Mouse (Mus musculus) forebrain, embryonic 12.5 days (tissue): ENCODE results near the gene Pak4. TPM values are rescaled to one million over a fixed set of nuclear protein-coding genes. Genes with fewer than 3 reads are reported as not detected.

Experiments used
- ATAC-seq: fragments of 200-750 bp; cut with Nextera tagmentation; 2 replicates; pipeline ENCODE4 v1.8.0; 2017; ENCODE audit warnings: moderate TSS enrichment; ENCODE audit not compliant: low FRiP score
- H3K27ac ChIP-seq: fragments of 300-500 bp; sonication (generic); 2 replicates; pipeline ENCODE4 v1.5.1; 2016; ENCODE audit warnings: mild to moderate bottlenecking
- H3K27me3 ChIP-seq: fragments of 300-500 bp; sonication (generic); 2 replicates; pipeline ENCODE4 v1.6.1; 2016; ENCODE audit warnings: mild to moderate bottlenecking
- H3K36me3 ChIP-seq: fragments of 300-500 bp; sonication (generic); replicated peaks from 2 replicates; pipeline ENCODE4 v1.6.1; 2016; ENCODE audit warnings: mild to moderate bottlenecking
- H3K4me1 ChIP-seq: fragments of 300-500 bp; sonication (generic); 2 replicates; pipeline ENCODE4 v1.6.1; 2016
- H3K4me2 ChIP-seq: fragments of 300-500 bp; sonication (generic); 2 replicates; pipeline ENCODE4 v1.6.1; 2016; ENCODE audit warnings: mild to moderate bottlenecking, moderate library complexity
- H3K4me3 ChIP-seq: fragments of 300-500 bp; sonication (generic); replicated peaks from 2 replicates; pipeline ENCODE4 v1.5.1; 2016; ENCODE audit warnings: mild to moderate bottlenecking
- H3K9ac ChIP-seq: fragments of 300-500 bp; sonication (generic); 2 replicates; pipeline ENCODE4 v1.6.1; 2016; ENCODE audit warnings: mild to moderate bottlenecking
- H3K9me3 ChIP-seq: fragments of 300-500 bp; sonication (generic); 2 replicates; pipeline ENCODE4 v1.6.1; 2016
- WGBS: fragments of 180-500 bp; shearing (Covaris S2); methylation state at CpG from one replicate; pipeline ENCODE4 v1.1.7; 2016; 5-methylcytosine and 5-hydroxymethylcytosine counted together
- polyA plus RNA-seq: library from polyadenylated mRNA; unstranded; fragments of >200 nt; fragmentation: Nextera tagmentation; extraction: Ambion mirVana; gene quantifications from 2 replicates; pipeline ENCODE4 v1.2.1, GENCODE M21; 2016

Pak4 gene
- polyA plus RNA-seq, 1 experiment from 2014 or later: 41.0 TPM

GRCm38 (mm10) chr7:28603136-28603535 lies 5.2 kb upstream of the Pak4 start:
- no peaks in the 10 kb centered on the region for H3K4me1 ChIP-seq
- no peak overlapping the region for H3K4me2 ChIP-seq
- no peak overlapping the region for H3K27ac ChIP-seq
- H3K9me3 ChIP-seq: no peaks in the 10 kb centered on the region
- no peak overlapping the region for H3K9ac ChIP-seq
- ATAC-seq: no peak
- no peaks in the 10 kb centered on the region for H3K36me3 ChIP-seq
- 78% methylated on average over 5 of the region's 5 CpGs for WGBS
- no peak overlapping the region for H3K4me3 ChIP-seq
- H3K27me3 ChIP-seq: peaks cover 4% of the 10 kb centered on the region; the same call in 1 of the 2 replicates

- Histone ChIP-seq H3K36me3 (no peaks in the 10 kb centered on the region), H3K9ac (no peak overlapping the region), H3K27me3 (peaks cover 4% of the 10 kb centered on the region; the same call in 1 of the 2 replicates), H3K4me2 (no peak overlapping the region), H3K4me1 (peaks cover 9% of the 10 kb centered on the region), H3K9me3 (no peaks in the 10 kb centered on the region), H3K27ac (no peak overlapping the region), H3K4me3 (no peak overlapping the region)
- no peak for ATAC-seq
- 32% methylated on average over 7 of the region's 7 CpGs for WGBS
Measured at GRCm38 (mm10) chr7:28601668-28602067, 3.7 kb upstream of the Pak4 start.

- ATAC-seq: no peak
- WGBS: 14% methylated on average over 11 of the region's 11 CpGs
- Histone ChIP-seq H3K9me3 (no peaks in the 10 kb centered on the region), H3K4me3 (no peak overlapping the region), H3K9ac (no peak overlapping the region), H3K27ac (no peak overlapping the region), H3K4me1 (peaks cover 15% of the 10 kb centered on the region), H3K4me2 (no peak overlapping the region), H3K27me3 (peaks cover 4% of the 10 kb centered on the region; the same call in 1 of the 2 replicates), H3K36me3 (no peaks in the 10 kb centered on the region)
Measured at GRCm38 (mm10) chr7:28601029-28601428, 3.0 kb upstream of the Pak4 start.

GRCm38 (mm10) chr7:28598951-28599350 lies 966 bp upstream of the Pak4 start:
- no peaks in the 10 kb centered on the region for H3K27me3 ChIP-seq
- H3K4me2 ChIP-seq: no peak overlapping the region
- peaks cover 24% of the 10 kb centered on the region for H3K4me1 ChIP-seq
- no peak for ATAC-seq
- no peak overlapping the region for H3K4me3 ChIP-seq
- H3K9ac ChIP-seq: no peak overlapping the region
- H3K9me3 ChIP-seq: no peaks in the 10 kb centered on the region
- H3K27ac ChIP-seq: 0 out of 2 replicates have a peak overlapping the region, but pooled peaks have one; percentile 15
- 70% methylated on average over 2 of the region's 2 CpGs for WGBS
- no peaks in the 10 kb centered on the region; the same call in 1 of the 2 replicates for H3K36me3 ChIP-seq

- Histone ChIP-seq H3K9me3 (no peaks in the 10 kb centered on the region), H3K36me3 (no peaks in the 10 kb centered on the region; the same call in 1 of the 2 replicates), H3K27me3 (no peaks in the 10 kb centered on the region), H3K4me3 (peak overlapping the region; percentile 68), H3K27ac (peak overlapping the region; percentile 86), H3K4me1 (peaks cover 34% of the 10 kb centered on the region), H3K4me2 (peak overlapping the region; percentile 83), H3K9ac (peak overlapping the region; percentile 79)
- 12% methylated on average over 9 of the region's 9 CpGs for WGBS
- ATAC-seq: no peak
Measured at GRCm38 (mm10) chr7:28597277-28597570, 761 bp downstream of the Pak4 start.

GRCm38 (mm10) chr7:28596436-28597276 lies 1.3 kb downstream of the Pak4 start:
- no peaks in the 10 kb centered on the region for H3K27me3 ChIP-seq
- H3K27ac ChIP-seq: peak overlapping the region; percentile 86
- peak overlapping the region; percentile 68 for H3K4me3 ChIP-seq
- no peaks in the 10 kb centered on the region for H3K9me3 ChIP-seq
- WGBS: 38% methylated on average over 20 of the region's 20 CpGs
- H3K9ac ChIP-seq: peak overlapping the region; percentile 79
- peaks cover 34% of the 10 kb centered on the region for H3K4me1 ChIP-seq
- H3K36me3 ChIP-seq: no peaks in the 10 kb centered on the region; the same call in 1 of the 2 replicates
- H3K4me2 ChIP-seq: peak overlapping the region; percentile 83
- ATAC-seq: no peak; the same call in 1 of the 2 replicates

- ATAC-seq: no peak
- Histone ChIP-seq H3K27me3 (no peaks in the 10 kb centered on the region), H3K4me2 (peak overlapping the region; percentile 83), H3K9ac (0 out of 2 replicates have a peak overlapping the region, but pooled peaks have one; percentile 25), H3K9me3 (no peaks in the 10 kb centered on the region), H3K4me3 (peak overlapping the region; percentile 68; the same call in 1 of the 2 replicates), H3K4me1 (peaks cover 34% of the 10 kb centered on the region), H3K36me3 (no peaks in the 10 kb centered on the region; the same call in 1 of the 2 replicates), H3K27ac (no peak overlapping the region)
- WGBS: 86% methylated on average over 8 of the region's 8 CpGs
Measured at GRCm38 (mm10) chr7:28595751-28596435, 2.1 kb downstream of the Pak4 start.

- Histone ChIP-seq H3K27me3 (no peaks in the 10 kb centered on the region), H3K4me1 (peaks cover 43% of the 10 kb centered on the region), H3K4me3 (no peak overlapping the region), H3K36me3 (no peaks in the 10 kb centered on the region; the same call in 1 of the 2 replicates), H3K4me2 (no peak overlapping the region), H3K9me3 (no peaks in the 10 kb centered on the region), H3K9ac (0 out of 2 replicates have a peak overlapping the region, but pooled peaks have one; percentile 4), H3K27ac (no peak overlapping the region)
- WGBS: 74% methylated on average over 14 of the region's 14 CpGs
- no peak for ATAC-seq
Measured at GRCm38 (mm10) chr7:28593206-28594111, 4.5 kb downstream of the Pak4 start.

GRCm38 (mm10) chr7:28591862-28592261 lies 6.1 kb downstream of the Pak4 start:
- Histone ChIP-seq H3K9ac (no peak overlapping the region), H3K4me2 (no peak overlapping the region), H3K4me1 (peaks cover 51% of the 10 kb centered on the region), H3K36me3 (no peaks in the 10 kb centered on the region; the same call in 1 of the 2 replicates), H3K27ac (no peak overlapping the region), H3K27me3 (no peaks in the 10 kb centered on the region), H3K4me3 (no peak overlapping the region), H3K9me3 (no peaks in the 10 kb centered on the region)
- ATAC-seq: no peak
- WGBS: 47% methylated on average over 1 of the region's 1 CpGs

GRCm38 (mm10) chr7:28587644-28588043 lies 10.3 kb downstream of the Pak4 start:
- ATAC-seq: no peak
- no peak overlapping the region for H3K4me2 ChIP-seq
- no peaks in the 10 kb centered on the region for H3K27me3 ChIP-seq
- no peaks in the 10 kb centered on the region for H3K9me3 ChIP-seq
- peaks cover 42% of the 10 kb centered on the region for H3K4me1 ChIP-seq
- no peak overlapping the region for H3K27ac ChIP-seq
- no peak overlapping the region for H3K4me3 ChIP-seq
- no peak overlapping the region for H3K9ac ChIP-seq
- H3K36me3 ChIP-seq: no peaks in the 10 kb centered on the region

GRCm38 (mm10) chr7:28586663-28587411 lies 11.1 kb downstream of the Pak4 start:
- H3K4me1 ChIP-seq: peaks cover 42% of the 10 kb centered on the region
- 0 out of 2 replicates have a peak overlapping the region, but pooled peaks have one; percentile 21 for H3K9ac ChIP-seq
- H3K4me3 ChIP-seq: no peak overlapping the region
- 0 out of 2 replicates have a peak overlapping the region, but pooled peaks have one; percentile 36 for H3K27ac ChIP-seq
- ATAC-seq: no peak
- H3K36me3 ChIP-seq: no peaks in the 10 kb centered on the region
- H3K4me2 ChIP-seq: no peak overlapping the region
- WGBS: 71% methylated on average over 6 of the region's 6 CpGs
- no peaks in the 10 kb centered on the region for H3K27me3 ChIP-seq
- no peaks in the 10 kb centered on the region for H3K9me3 ChIP-seq
